18 mouse cellular contexts compared by ENCODE assay signal in the genomic region with DNA sequence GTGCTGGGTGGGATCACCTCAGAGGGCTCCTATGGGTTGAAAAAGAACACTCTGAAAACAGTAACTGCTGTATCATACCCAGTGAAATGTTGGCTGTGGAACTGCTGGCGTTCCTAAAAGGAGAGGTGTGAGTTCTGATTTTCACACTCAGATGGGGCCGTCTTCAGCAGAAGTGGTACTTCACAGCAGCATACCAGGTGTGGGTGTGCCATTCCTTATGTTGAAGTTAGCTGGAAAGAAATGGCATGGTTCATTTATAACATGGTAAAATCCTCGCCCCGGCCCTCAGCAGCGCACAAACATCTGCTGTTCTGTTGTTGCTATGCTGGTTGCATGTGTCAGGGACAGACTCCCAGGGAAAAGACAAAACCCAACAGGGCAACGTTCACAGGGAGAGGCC. TPM values are rescaled to one million over a fixed set of nuclear protein-coding genes. Genes with fewer than 3 reads are reported as not detected.
DNase-seq lines count a peak whose midpoint lies in the region.
"Had no signal": no experiment of that assay in that cellular context is flagged by ENCODE, and none has a peak within 500 bp of the region (broad histone marks: within the 10 kb centered on the region; RNA-seq: fewer than 3 reads in every experiment).

No protein-coding gene starts in this region.

- DNase-seq in frontal cortex, postnatal 36 days (ENCODE audit: low spot score in 2 of 2) = peak; percentile 29 to 60
- DNase-seq in frontal cortex, postnatal 14 days (ENCODE audit: low spot score in 2 of 2) = no peak
- DNase-seq in right cerebral cortex, adult 18-20 months = peak; percentile 46
- DNase-seq in right cerebral cortex, postnatal 14 days = no peak
- DNase-seq in left cerebral cortex, postnatal 14 days (ENCODE audit: low spot score in 2 of 2) = peak; percentile 20 to 56
- peak; percentile 25 to 37 for DNase-seq in right cerebral cortex, postnatal 36 days (ENCODE audit: low spot score in 2 of 2)
- DNase-seq in embryo, embryonic 10.5 days (ENCODE audit: low spot score) = no peak
- DNase-seq: adrenal gland, adult 2 months; adrenal gland, postnatal 25 days; cerebellum, adult 2 months; cerebellum, postnatal 10 days; embryo, embryonic 11 days; gastrocnemius, postnatal 10 days; heart, adult 18-20 months; heart, postnatal 10 days; heart, postnatal 4 days had no signal

- intact Hi-C loops in left cerebral cortex, postnatal 14 days (cut with DNase I) = loop anchor here (5.0 kb wide), 1 partner anchor 106 kb away; no protein-coding TSS in a partner anchor

RNA-seq across cellular contexts. Expression of a gene that starts 28.2 kb away (rescaled TPM):
- total RNA-seq in left cerebral cortex, postnatal 14 days (2021) = not detected
- total RNA-seq: adrenal gland, adult 2 months; adrenal gland, postnatal 25 days; CH12.LX; gastrocnemius, postnatal 10 days; gastrocnemius, postnatal 4 days; heart, adult 18-20 months; heart, postnatal 10 days; heart, postnatal 4 days had no signal

RNA-seq across cellular contexts. Expression of a gene that starts 37.6 kb away (rescaled TPM):
- total RNA-seq in left cerebral cortex, postnatal 14 days (2021) = not detected
- total RNA-seq: adrenal gland, adult 2 months; adrenal gland, postnatal 25 days; CH12.LX; gastrocnemius, postnatal 10 days; gastrocnemius, postnatal 4 days; heart, adult 18-20 months; heart, postnatal 10 days; heart, postnatal 4 days had no signal

RNA-seq across cellular contexts. Expression of a gene that starts 48.6 kb away (rescaled TPM):
- not detected for total RNA-seq in left cerebral cortex, postnatal 14 days (2021)
- total RNA-seq: adrenal gland, adult 2 months; adrenal gland, postnatal 25 days; CH12.LX; gastrocnemius, postnatal 10 days; gastrocnemius, postnatal 4 days; heart, adult 18-20 months; heart, postnatal 10 days; heart, postnatal 4 days had no signal

Comparison
In these comparisons a context has a peak if more than half of its experiments do, and no peak if none do; other contexts are left out.
1. DNase-seq: peak in frontal cortex, postnatal 36 days (2 of 2), right cerebral cortex, adult 18-20 months (single experiment), left cerebral cortex, postnatal 14 days (2 of 2) and right cerebral cortex, postnatal 36 days (2 of 2); none in frontal cortex, postnatal 14 days (0 of 2), right cerebral cortex, postnatal 14 days (single experiment) and embryo, embryonic 10.5 days (single experiment).